Mouse (Mus musculus) heart, embryonic 14.5 days (tissue): Measurements from ENCODE around the gene Daam1. TPM values are rescaled to one million over a fixed set of nuclear protein-coding genes. Genes with fewer than 3 reads are reported as not detected.

Experiments
- ATAC-seq: fragments of 200-750 bp; cut with Nextera tagmentation; 2 replicates; pipeline ENCODE4 v1.8.0; 2017; ENCODE audit warnings: low read depth, moderate TSS enrichment; ENCODE audit not compliant: insufficient number of reproducible peaks, insufficient read depth, low FRiP score
- H3K27ac ChIP-seq, 2 experiments: fragments of 200-500 bp in 1 of 2; fragments of 300-500 bp in 1 of 2; sonication (generic) in 1 of 2; replicated peaks in 1 of 2; 2 replicates each; pipeline ENCODE4 v1.5.1; 2012 to 2014; ENCODE audit warnings: low read depth in 2 of 2, low read length in 2 of 2, control low read depth in 1 of 2, mild to moderate bottlenecking in 1 of 2, mixed read lengths in 1 of 2; ENCODE audit not compliant: control insufficient read depth in 1 of 2, insufficient read depth in 1 of 2
- H3K27me3 ChIP-seq: fragments of 300-500 bp; sonication (generic); 2 replicates; pipeline ENCODE4 v1.6.1; 2014; ENCODE audit warnings: mild to moderate bottlenecking, low read length, control low read depth; ENCODE audit not compliant: control insufficient read depth, insufficient read depth
- H3K36me3 ChIP-seq: fragments of 300-500 bp; sonication (generic); 2 replicates; pipeline ENCODE4 v1.6.1; 2014; ENCODE audit warnings: mild to moderate bottlenecking, control low read depth, low read length, mixed read lengths; ENCODE audit not compliant: control insufficient read depth, insufficient read depth
- H3K4me1 ChIP-seq, 2 experiments: fragments of 200-500 bp in 1 of 2; fragments of 300-500 bp in 1 of 2; sonication (generic) in 1 of 2; 2 replicates each; pipeline ENCODE4 v1.6.1; 2012 to 2014; ENCODE audit warnings: low read length in 2 of 2, control low read depth in 1 of 2, mixed read lengths in 1 of 2; ENCODE audit not compliant: control insufficient read depth in 2 of 2, insufficient read depth in 2 of 2
- H3K4me2 ChIP-seq: fragments of 300-500 bp; sonication (generic); 2 replicates; pipeline ENCODE4 v1.6.1; 2014; ENCODE audit warnings: mild to moderate bottlenecking, low read length
- H3K4me3 ChIP-seq, 2 experiments: fragments of 200-500 bp in 1 of 2; fragments of 300-500 bp in 1 of 2; sonication (generic) in 1 of 2; 2 replicates each; pipeline ENCODE4 v1.5.1; 2012 to 2014; ENCODE audit warnings: low read length in 2 of 2, mild to moderate bottlenecking in 2 of 2, control low read depth in 1 of 2, low read depth in 1 of 2, moderate library complexity in 1 of 2; ENCODE audit not compliant: control insufficient read depth in 1 of 2, insufficient read depth in 1 of 2
- H3K9ac ChIP-seq: fragments of 300-500 bp; sonication (generic); 2 replicates; pipeline ENCODE4 v1.6.1; 2014; ENCODE audit warnings: mild to moderate bottlenecking, low read length
- H3K9me3 ChIP-seq: fragments of 300-500 bp; sonication (generic); 2 replicates; pipeline ENCODE4 v1.6.1; 2016; ENCODE audit warnings: low read length, control low read depth; ENCODE audit not compliant: control insufficient read depth
- WGBS: fragments of 180-500 bp; shearing (Covaris S2); extraction: QIAGEN DNeasy Blood & Tissue Kit; methylation state at CpG from one replicate; pipeline ENCODE4 v1.1.7; 2014; 5-methylcytosine and 5-hydroxymethylcytosine counted together
- polyA plus RNA-seq: library from polyadenylated mRNA; unstranded; fragments of >200 nt; fragmentation: Nextera tagmentation; extraction: Ambion mirVana; gene quantifications from 2 replicates; pipeline ENCODE4 v1.2.1, GENCODE M21; 2014

The Daam1 gene
- polyA plus RNA-seq, 1 experiment from 2014 or later = 33.3 TPM

- peaks cover 13 to 28% of the 10 kb centered on the region in 2 experiments for H3K4me1 ChIP-seq
- WGBS = 65% methylated on average over 6 of the region's 6 CpGs
- ATAC-seq = no peak
- H3K9me3 ChIP-seq = peaks cover 4% of the 10 kb centered on the region; the same call in 1 of the 2 replicates
- H3K27me3 ChIP-seq = no peaks in the 10 kb centered on the region
- H3K4me2 ChIP-seq = no peak overlapping the region
- H3K27ac ChIP-seq = peak overlapping the region; percentile 34 to 72
- no peaks in the 10 kb centered on the region for H3K36me3 ChIP-seq
- no peak overlapping the region for H3K9ac ChIP-seq
- no peak overlapping the region for H3K4me3 ChIP-seq
Measured at GRCm38 (mm10) chr12:72037049-72037448, 206.2 kb downstream of the Daam1 start.

GRCm38 (mm10) chr12:72038866-72039265, 208.0 kb downstream of the Daam1 start:
- Histone ChIP-seq H3K4me2 (no peak overlapping the region), H3K27me3 (no peaks in the 10 kb centered on the region), H3K9ac (no peak overlapping the region), H3K27ac (0 out of 4 replicates have a peak overlapping the region, but pooled peaks have one; percentile 0 to 6), H3K36me3 (no peaks in the 10 kb centered on the region), H3K4me1 (peaks cover 13 to 28% of the 10 kb centered on the region in 2 experiments), H3K9me3 (peaks cover 4% of the 10 kb centered on the region; the same call in 1 of the 2 replicates), H3K4me3 (no peak overlapping the region)
- 14% methylated on average over 2 of the region's 2 CpGs for WGBS
- no peak for ATAC-seq

- 24% methylated on average over 8 of the region's 8 CpGs for WGBS
- Histone ChIP-seq H3K4me2 (no peak overlapping the region), H3K4me1 (peaks cover 13 to 28% of the 10 kb centered on the region in 2 experiments), H3K4me3 (no peak overlapping the region), H3K36me3 (no peaks in the 10 kb centered on the region), H3K27ac (peak overlapping the region in 1 of 2 experiments; percentile 0; a peak in 1 of 4 replicates), H3K9ac (no peak overlapping the region), H3K9me3 (peaks cover 4% of the 10 kb centered on the region; the same call in 1 of the 2 replicates), H3K27me3 (no peaks in the 10 kb centered on the region)
- ATAC-seq = no peak
Measured at GRCm38 (mm10) chr12:72039501-72039900, 208.6 kb downstream of the Daam1 start.

- Histone ChIP-seq H3K4me2 (no peak overlapping the region), H3K9ac (no peak overlapping the region), H3K4me3 (no peak overlapping the region), H3K27me3 (no peaks in the 10 kb centered on the region), H3K36me3 (no peaks in the 10 kb centered on the region), H3K9me3 (peaks cover 4% of the 10 kb centered on the region; the same call in 1 of the 2 replicates), H3K27ac (no peak overlapping the region), H3K4me1 (peaks cover 10 to 23% of the 10 kb centered on the region in 2 experiments)
- WGBS = 89% methylated on average over 3 of the region's 3 CpGs
- no peak for ATAC-seq
Measured at GRCm38 (mm10) chr12:72041238-72041637, 210.4 kb downstream of the Daam1 start.

Other genes with a start within 250 kb of the Daam1 start
- gene Gpr135, start 240.0 kb downstream of the Daam1 start, polyA plus RNA-seq = 0.69 and 0.82 TPM in 2 replicates